Mouse (Mus musculus) activated CD4-positive, CD25-positive, alpha-beta regulatory T cell, adult 4 months (primary cell): ENCODE data around the gene Scn3b. TPM values are rescaled to one million over a fixed set of nuclear protein-coding genes. Genes with fewer than 3 reads are reported as not detected.

Experiments
- ATAC-seq: one replicate; pipeline ENCODE4 v1.8.0; 2017
- polyA plus RNA-seq, 2 experiments: library from polyadenylated mRNA; unstranded; fragments of 100-300 nt; shearing (Covaris generic); gene quantifications; one replicate each; pipeline ENCODE4 v1.2.1; 2017

Scn3b gene
- not detected for polyA plus RNA-seq

DNA sequence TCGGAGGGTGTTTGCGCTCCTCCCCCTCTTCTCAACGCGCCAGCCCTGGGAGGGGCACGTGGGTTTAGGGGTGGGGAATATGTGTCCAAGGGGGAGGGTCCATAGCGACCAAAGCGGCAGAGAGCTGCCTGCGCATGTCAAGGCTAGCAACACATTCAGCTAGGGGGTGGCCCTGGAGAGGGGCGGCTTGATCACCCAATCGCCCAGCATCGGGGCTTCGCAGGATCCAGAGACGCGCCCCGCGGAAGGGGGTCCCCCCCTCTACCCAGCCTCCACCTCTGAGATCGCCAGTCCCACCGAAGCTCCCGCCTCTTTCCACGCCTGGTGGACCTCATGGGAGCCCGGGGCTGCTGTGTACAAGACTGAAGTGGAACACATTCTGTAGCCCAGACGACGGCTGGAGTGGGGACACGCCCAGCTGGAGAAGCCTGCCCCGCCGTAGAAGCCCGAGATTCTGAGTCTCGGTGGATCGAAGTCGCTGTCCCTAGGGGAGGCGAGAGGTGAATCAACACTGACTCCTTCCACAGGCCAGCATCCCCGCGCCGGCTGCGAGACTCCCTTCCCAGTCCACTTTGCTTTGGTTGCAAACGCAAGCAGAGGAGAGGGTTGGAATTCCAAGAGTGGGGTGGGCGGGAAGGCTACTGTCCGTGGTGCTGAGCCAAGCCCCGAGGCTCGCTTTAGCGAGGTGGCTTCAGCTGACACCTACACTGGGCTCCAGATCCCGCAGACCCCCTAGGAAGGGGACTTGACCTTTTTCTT, at the start of gene Scn3b:
Gene Scn3b (plus strand): TSS at position 115 of the 759 bp plus-strand sequence.
- no peak for ATAC-seq

DNA sequence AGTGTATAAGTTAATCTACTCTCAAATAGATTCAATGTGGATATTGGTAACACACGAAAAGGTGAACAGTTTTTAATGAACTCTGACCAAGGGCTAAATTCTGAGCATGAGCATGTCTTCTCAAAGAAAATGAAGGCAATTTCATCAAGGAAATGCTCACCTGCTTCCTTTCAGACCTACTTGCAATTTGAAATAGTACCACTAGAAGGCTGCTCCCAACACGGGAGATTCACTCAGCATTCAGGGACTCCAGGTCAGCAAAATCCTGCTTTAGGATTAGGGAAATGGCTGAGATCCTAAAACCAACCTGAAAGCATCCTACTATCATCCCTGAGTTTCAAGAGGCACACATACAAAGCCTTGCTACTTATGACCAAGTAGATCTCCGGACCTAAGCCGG, 44.7 kb upstream of the Scn3b start:
- no peak for ATAC-seq

DNA sequence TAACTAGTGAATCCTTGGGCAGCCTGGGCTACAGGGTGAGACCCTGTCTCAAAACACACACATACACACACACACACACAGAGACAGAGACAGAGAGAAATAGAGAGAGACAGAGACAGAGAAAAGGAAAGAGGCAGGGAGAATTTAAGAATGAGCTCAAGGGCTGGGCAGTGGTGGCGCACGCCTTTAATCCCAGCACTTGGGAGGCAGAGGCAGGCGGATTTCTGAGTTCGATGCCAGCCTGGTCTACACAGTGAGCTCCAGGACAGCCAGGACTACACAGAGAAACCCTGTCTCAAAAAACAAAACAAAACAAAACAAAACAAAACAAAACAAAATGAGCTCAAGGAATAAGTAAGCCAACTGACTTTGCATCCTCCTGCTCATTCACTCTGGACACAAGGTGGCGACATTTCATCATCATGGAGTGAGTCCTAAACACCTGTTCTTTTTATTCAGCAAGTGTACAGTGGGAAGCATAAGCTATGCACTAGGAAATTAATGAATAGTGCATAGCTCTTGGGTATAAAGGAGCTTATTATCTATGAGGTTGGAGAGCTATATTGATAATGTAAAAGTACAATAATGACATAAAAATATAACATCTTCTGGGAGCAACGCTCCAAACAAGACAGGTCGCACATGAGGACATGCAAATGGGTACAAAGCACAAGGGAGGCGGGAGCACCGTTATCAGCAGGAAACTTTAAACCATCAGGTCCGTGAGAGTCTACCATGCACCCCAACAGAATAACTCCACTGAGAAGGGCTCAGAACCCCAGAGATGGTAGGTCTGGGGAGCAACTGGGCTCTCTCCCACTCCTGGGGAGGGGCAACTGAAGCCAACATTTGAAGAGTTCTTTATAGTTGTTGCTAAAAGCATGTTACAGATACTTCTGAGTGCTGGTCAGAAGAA, 40.9 kb upstream of the Scn3b start:
- ATAC-seq, result no peak

DNA sequence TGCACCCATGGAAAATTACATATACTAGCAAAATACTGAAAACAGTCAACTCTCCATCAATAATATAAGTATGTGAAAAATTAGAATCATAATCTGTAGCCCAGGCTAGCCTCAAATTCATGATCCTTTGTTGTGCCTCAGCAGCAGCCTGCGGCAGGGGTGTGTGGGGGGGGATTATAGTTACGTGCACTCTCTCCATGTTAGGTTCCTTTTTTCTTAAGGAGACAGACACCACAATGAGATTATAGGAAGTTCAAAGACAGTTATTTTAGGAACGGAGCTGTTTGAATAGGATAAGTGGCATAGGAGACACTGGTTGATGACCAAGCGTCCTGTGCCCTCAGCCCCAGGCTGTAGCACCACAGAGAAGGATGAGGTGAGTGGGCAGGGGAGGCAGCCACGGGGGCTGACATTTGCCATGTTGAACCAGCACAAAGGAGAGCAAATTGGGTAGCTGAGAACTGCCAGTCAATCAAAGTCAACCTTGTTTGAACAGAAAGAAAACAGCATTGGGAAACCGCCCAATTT, 40.1 kb upstream of the Scn3b start:
- ATAC-seq, result no peak

DNA sequence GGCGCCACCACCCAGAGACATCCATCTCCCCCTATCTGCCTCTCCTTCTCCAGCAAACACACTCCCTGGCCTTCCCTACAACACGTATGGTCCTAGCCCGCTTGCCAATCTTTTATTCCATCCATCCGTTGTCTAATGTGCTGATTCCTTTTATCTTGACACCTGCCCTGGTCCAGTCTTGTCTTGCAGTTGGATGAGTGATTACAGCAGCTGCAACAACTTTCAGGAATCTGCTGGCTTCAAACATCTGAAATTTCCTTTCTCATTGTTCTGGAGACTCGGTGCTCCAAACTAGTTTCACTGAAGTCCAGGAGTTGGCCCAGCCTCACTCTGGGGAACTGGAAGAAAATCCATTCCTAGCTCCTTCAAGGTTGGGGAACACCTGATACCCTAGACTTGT, 39.5 kb upstream of the Scn3b start:
- ATAC-seq, result no peak

DNA sequence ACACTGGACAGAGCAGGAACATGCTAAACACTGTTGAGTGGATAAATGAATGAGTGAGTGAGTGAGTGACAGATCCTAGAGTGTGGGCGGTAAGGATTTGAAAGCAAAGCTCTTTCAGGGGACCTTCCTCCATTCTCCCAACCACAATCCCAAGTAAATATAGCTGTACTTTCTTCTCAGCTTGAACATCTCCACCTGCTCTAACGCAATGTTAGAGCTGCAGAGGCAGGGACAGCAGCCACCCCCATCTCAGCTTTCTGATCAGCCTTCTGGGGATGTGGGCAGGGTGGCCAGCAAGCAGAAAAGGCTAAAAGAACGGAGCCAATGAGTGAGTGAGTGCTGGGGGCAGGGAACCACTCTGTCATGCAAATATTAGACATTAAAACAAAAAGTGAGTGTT, 38.0 kb upstream of the Scn3b start:
- no peak for ATAC-seq

DNA sequence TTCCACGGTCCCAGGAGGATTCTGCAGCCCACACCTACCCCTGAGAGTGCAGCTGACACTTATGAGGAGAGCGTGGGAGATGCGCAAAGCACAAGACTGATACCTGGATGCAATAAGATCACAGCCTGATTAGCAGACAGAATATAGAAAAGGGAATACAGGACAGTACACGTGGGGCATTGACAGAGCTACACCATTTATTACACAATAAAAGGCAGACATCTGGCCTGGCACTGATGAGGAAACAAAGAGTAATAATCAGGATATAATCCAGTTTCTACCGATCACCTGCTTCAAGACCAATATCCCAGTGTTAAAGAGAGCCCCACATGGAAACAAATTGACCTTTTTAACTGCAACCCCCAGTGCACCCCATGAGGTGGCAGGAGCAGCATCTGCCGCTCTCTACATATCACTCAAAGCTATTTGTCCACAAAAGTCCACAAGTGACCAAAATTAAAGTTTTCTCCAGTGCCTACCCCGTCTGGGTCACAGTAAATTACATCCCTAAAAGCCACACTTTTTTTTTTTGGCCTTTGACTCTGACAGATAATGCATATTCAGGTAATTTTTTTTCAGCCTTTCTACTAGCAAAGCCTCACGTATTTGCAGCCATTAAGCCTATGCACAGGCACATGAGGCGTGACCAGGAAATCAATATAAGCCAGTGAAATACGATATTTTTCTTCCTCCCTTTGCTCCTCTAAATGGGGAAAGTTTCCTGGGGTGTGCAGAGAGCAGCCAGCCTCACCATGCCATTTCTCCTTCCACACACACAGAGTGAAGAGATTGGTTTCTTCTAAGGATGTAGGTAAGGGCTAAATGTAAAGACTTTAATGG, 34.6 kb upstream of the Scn3b start:
- no peak for ATAC-seq

DNA sequence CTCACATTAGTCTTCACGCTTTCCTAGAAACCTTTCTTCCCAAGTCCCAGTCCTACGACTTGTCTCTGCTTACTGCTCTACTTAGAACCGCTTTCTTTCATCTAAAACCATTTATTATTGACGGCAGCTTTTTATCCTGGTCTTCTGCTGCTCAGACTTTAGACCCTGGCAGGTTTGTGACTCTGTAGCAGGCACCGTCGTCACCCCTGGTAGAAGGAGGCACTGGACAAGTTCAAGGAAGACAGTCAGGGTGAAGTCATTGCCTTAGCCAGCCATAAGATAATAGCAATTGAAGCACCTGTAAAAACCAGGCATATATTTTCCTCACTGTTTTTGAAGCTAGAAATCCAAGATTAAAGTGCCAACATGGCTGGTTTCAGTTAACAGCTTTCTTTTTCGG, 33.8 kb upstream of the Scn3b start:
- no peak for ATAC-seq

DNA sequence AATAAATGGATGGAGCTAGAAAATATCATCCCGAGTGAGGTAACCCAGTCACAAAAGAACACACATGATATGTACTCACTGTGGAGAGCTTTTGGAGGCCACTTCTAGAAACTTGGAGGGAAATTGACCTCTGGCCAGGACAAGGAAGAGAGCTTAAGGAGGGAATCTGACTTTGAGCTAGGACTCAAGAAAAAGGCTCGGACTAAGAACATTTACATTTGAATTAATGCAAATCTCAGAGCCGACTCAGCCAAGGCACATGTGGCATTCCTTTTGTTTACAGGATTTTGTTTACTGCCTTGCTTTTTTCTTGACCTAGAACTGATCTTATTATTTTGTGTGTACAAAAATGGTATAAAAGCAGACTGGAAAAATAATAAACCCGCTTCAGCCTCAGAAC, 29.3 kb upstream of the Scn3b start:
- ATAC-seq, result no peak

DNA sequence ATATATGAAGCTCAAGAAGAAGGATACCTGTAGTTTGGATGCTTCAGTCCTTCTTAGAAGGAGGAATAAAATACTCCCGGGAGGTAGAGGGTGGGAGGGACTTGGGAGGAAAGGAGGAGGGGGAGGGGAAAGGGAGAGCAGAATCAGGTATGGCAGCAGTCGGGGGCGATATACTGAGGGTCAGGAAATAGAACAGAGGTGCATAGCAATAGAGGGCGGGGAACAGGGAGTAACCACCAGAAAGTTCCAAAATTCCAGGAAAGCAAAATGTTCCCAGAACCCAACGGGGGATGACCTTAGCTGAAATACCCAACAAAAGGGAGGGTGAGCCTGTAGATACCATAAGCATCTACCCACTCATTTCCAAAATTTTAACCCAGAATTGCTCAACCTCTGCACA, 28.7 kb upstream of the Scn3b start:
- no peak for ATAC-seq

DNA sequence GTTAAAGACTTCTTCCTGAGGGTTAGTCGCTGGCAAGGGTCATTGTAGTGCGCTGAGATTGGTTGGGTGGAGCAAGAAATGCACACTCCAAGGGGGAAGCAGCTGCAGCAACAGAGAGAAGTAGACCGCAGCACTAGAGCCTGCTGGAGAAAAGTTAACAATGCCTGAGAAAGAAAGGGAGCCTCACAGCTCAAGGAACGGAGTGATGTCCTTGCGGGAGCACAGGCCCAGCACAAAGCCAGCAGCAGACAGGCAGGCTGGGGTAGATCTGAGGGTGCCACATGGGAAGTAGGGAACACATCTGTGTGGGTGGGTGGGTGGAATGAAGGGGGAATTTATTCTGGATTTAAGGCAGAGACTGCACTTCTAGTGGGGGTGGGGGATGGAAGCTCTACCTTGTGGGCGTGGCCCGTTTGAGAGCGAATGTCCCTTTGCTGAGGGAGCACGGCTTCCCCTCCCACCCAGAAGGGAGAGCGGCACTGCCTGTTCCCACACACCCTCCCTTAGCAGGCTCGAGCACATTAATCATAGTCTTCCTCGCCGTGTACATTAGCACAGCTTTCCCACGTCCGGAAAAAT, 27.7 kb upstream of the Scn3b start:
- ATAC-seq, result no peak

DNA sequence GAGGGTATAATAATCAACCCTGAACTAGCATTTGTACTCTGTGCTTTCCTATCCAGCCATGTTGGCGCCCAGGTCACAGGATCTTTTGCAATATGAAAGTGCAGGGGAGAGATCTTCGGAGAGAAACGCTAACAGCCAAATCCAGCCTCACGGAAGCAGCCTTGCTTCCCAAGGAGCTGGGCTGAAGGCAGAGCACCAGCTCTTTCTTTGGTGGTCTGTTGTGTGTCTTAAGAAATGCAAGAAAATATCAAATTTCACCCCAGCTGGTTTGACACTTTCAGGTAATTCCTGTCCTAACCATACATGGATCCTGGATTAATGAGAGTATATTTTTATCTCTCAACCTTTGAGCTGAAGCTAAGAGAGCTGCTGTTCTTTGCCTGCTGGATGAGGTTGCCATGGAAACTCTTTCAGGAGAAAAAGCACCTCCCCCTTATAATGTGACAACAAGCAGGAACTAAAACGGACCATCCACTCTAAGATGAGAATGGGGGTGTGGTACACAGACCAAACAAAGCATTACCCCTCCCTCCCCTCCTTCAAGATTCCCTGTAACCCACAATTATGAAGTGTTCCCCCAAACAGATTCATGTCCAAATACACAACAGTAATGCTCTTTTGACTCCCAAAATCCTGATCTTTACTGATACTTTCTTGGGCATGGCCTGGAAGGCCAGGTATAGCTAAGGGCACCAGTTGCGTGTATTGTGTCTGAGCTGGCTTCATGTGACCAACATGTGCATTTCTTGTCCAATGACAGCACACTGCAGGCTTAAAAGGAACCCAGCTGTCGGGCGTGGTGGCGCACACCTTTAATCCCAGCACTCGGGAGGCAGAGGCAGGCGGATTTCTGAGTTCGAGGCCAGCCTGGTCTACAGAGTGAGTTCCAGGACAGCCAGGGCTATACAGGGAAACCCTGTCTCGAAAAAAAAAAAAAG, 26.8 kb upstream of the Scn3b start:
- no peak for ATAC-seq

DNA sequence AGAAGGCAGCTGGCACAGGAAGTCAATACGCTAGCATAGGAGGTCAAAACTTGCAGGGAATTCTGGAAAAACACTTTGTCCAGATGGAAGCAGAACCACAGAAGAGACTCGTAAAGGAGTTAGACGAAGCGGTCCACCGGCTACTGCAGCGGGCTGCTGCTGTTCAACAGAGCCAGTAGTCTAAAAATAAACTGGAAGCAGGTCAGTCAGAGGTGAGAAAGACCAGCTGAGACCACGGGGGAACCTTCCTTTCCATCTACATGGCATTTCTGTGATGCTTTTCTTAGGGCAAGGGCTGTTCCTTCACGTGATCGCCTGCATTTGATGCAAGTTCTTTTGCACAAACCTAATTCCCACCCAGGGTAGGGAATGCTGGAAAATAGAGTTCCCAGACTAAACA, 23.6 kb upstream of the Scn3b start:
- no peak for ATAC-seq

DNA sequence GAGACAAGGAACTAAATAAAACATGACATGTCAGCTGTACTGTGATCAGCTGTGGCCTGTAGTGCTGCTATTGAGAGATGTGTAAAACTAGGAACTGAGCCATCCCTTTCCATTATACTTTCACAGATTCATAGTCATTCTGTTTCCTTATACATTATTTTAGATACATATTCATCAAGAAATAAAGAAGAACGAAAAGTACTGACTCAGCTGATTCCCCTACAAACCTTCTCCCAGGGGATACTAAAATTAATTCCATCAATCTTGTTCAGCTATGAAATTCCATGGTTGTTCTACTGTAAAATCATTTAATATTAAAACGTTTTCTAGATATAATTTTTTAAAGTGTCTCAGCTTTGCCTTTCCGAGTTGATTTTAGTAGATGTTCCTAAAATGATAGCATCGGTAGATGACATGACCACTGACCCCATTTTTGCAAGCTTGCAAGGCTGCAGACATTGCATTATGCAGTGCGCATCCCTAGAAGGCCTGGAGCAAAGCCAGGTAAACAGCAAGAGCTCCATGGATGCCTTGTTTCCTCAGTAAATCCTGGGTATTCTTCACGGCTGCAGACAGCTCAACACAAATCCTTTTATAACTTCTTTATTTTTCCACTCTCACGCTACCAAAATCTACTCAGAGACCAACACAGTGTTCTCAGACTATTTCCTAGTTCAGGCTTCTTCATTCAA, 22.9 kb upstream of the Scn3b start:
- ATAC-seq, result no peak

DNA sequence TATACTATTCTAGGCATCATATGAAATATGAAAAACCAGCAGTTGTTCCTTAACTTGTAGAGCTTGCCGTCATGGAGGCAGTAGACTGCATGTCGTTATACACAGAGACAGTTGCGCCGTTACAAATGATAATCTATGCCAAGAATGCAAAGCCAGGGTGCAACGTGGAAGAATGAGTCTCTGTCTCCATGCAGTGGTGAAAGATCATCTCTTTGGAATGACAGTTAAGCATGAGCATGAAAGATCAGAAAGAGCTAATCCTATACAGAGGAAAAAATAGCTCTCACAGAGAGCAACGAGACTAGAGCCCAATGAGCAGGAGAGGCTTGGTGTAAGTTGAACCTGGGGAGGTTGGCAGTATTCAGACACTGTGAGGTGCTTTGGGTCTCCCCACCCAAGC, 22.3 kb upstream of the Scn3b start:
- ATAC-seq, result no peak

DNA sequence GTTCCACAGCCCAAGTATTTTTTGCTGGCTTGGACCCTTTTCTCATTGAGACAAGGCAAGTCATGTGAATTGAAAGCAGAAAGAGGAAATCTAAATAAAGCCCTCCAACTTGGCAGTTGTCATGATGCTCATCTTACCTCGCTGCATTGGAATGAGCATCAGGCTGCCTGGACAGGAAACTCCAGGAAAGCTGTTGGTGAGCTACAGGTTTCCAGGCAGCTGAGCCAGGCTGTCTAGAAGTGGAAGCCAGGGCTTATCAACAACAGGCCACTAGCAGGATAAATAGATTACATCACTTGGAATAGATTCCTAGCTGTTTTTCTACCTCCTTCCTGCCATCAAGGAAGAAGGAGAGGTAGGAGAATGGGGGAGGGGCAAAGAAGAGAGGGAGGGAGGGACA, 19.9 kb upstream of the Scn3b start:
- ATAC-seq, result no peak

DNA sequence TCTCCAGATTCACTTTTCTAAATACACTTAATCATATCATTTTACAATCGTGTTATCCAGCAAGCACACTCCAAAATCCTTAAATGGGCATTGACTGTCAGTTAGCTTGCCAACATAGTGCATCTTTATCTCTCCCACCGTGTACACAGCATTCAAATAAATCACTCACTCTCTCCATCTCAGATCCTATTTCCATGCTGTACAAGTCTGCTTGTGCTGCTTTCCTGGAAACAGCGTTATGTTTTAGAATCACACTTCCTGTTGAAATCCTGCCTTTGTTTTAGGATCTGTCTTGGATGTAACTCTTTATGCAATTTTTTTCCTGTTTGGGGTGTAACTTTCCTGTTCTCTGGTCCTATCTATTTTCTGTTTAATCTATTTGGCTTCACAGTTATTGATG, 16.6 kb upstream of the Scn3b start:
- no peak for ATAC-seq

DNA sequence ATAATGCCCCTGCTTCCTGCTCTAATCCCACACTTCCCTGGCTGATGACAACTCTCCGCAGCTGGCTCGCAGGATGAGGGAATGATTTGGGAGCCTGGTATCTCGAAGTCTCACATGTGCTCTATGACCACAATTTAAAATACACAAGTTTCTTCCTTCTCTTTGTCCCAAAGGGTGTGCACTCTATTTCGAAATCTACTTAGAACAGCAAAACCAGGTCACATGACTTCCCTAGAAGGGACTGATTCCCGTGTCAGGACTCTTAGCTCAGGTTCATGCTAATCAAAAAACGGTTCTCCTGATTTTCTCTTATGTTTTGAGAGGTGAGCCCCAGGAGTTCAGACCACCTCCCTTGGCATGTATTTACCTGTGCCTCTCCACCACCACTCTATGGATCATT, 5.1 kb upstream of the Scn3b start:
- no peak for ATAC-seq

DNA sequence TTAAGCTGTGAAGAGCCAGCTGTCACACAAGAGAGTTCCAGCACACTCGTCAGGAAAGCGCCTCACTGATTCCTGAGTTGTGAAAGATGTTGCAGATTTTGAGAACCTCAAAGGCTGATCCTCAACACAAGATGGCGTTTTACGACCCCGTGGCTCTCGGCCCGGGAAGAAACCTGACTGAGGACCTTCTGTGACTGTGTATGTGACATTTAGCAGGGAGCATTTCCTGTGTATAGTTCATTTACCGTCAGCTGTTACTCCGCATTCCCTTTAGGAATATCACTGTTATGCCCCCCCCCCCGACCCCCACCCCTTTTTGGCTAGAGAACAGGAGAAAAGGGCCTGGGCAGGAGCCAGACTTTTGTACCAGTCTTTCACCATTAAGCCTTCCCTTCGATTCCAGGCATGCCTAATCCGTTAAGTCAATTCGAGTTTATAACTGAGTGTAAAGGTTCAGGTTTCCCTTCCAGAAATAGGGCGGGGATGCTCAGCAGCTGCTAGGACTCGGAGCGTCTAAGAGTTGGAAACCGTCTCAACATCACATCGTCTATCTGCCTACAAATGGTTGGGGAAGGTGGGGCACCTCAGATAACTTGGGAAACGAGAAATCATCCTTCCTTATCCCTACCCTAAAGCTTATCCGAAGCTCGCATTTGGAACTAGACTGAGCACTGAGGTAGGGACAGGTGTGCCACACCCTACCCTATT, 823 bp upstream of the Scn3b start:
- no peak for ATAC-seq

DNA sequence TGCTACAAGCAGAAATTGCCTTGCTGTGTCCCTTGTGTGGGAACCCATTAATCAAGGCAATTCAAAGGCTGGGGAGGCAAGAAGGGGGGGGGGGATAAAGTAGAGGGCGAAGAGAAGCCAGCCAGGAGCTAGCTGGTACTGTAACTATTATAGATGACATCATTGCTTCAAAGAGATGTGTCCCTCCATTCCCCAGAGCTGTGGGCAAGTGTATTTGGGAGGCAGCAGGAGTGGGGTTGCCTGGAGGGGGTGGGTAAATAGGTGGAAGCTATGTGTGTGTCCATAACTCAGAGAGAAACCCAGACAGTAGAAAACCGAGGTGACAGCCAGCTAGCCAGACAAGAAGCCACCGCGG, 292 bp upstream of the Scn3b start:
- no peak for ATAC-seq
